Mouse (Mus musculus): Measurements from ENCODE around the gene Gsdma2. TPM values are rescaled to one million over a fixed set of nuclear protein-coding genes. Genes with fewer than 3 reads are reported as not detected.

Gsdma2 gene
- polyA plus RNA-seq, 1 experiment: not detected

- peaks cover 17% of the 10 kb centered on the region for H3K36me3 ChIP-seq (ENCODE audit: control insufficient read depth, insufficient read depth)
- no peak for TF ChIP-seq POLR2A (IDR thresholded peaks at IDR 0.05; ENCODE audit: insufficient read length, low read depth)
- TF ChIP-seq MYOG (IDR thresholded peaks at IDR 0.05; ENCODE audit: control insufficient read depth in 1 of 3, insufficient read depth in 1 of 3, insufficient read length in 2 of 3, low read depth in 2 of 3): no peak
- TF ChIP-seq CEBPB (IDR thresholded peaks at IDR 0.05; ENCODE audit: insufficient read depth, poor library complexity, severe bottlenecking): no peak
- no peak for TF ChIP-seq MAX (IDR thresholded peaks at IDR 0.05; ENCODE audit: low read depth)
- no peak for TF ChIP-seq SRF (IDR thresholded peaks at IDR 0.05; ENCODE audit: control insufficient read depth, insufficient read length, low read depth)
- no peak overlapping the region for H3K4me3 ChIP-seq
- no peak overlapping the region for H3K4me2 ChIP-seq (ENCODE audit: low read depth)
- no peaks in the 10 kb centered on the region for H3K79me2 ChIP-seq (ENCODE audit: control insufficient read depth, insufficient read depth)
- no peak overlapping the region for H3ac ChIP-seq (ENCODE audit: control insufficient read depth, insufficient read length)
- no peaks in the 10 kb centered on the region for H3K27me3 ChIP-seq (ENCODE audit: control insufficient read depth, insufficient read depth, insufficient read length)
Observed at GRCm38 (mm10) chr11:98697225-98697624, 50.7 kb downstream of the Gsdma2 start.

GRCm38 (mm10) chr11:98698849-98699640 lies 52.5 kb downstream of the Gsdma2 start:
- no peak overlapping the region for H3K4me3 ChIP-seq
- H3K79me2 ChIP-seq (ENCODE audit: control insufficient read depth, insufficient read depth): no peaks in the 10 kb centered on the region
- no peak overlapping the region for H3K4me2 ChIP-seq (ENCODE audit: low read depth)
- TF ChIP-seq MYOD1 (IDR thresholded peaks at IDR 0.05; ENCODE audit: control insufficient read depth in 1 of 3, insufficient read length in 2 of 3, low read depth in 2 of 3) (no peak), TCF3 (IDR thresholded peaks at IDR 0.05; ENCODE audit: insufficient read length, low read depth) (no peak), TCF12 (IDR thresholded peaks at IDR 0.05; ENCODE audit: insufficient read depth, poor library complexity, severe bottlenecking) (no peak), MAX (IDR thresholded peaks at IDR 0.05; ENCODE audit: low read depth) (no peak), POLR2A (IDR thresholded peaks at IDR 0.05; ENCODE audit: insufficient read length, low read depth) (no peak), POLR2AphosphoS2 (IDR thresholded peaks at IDR 0.05; ENCODE audit: insufficient read length, low read depth) (no peak), E2F4 (IDR thresholded peaks at IDR 0.05; ENCODE audit: insufficient read depth) (no peak), USF1 (IDR thresholded peaks at IDR 0.05; ENCODE audit: low read depth) (no peak), REST (IDR thresholded peaks at IDR 0.05; ENCODE audit: insufficient read depth, insufficient read length) (no peak), SRF (IDR thresholded peaks at IDR 0.05; ENCODE audit: control insufficient read depth, insufficient read length, low read depth) (no peak), CEBPB (IDR thresholded peaks at IDR 0.05; ENCODE audit: insufficient read depth, poor library complexity, severe bottlenecking) (no peak)
- no peak overlapping the region for H3ac ChIP-seq (ENCODE audit: control insufficient read depth, insufficient read length)
- H3K27me3 ChIP-seq (ENCODE audit: control insufficient read depth, insufficient read depth, insufficient read length): no peaks in the 10 kb centered on the region
- H3K36me3 ChIP-seq (ENCODE audit: control insufficient read depth, insufficient read depth): peaks cover 10% of the 10 kb centered on the region

GRCm38 (mm10) chr11:98699911-98700310 lies 53.4 kb downstream of the Gsdma2 start:
- Histone ChIP-seq H3K79me2 (ENCODE audit: control insufficient read depth, insufficient read depth) (no peaks in the 10 kb centered on the region), H3K36me3 (ENCODE audit: control insufficient read depth, insufficient read depth) (peaks cover 3% of the 10 kb centered on the region), H3K4me3 (no peak overlapping the region), H3K27me3 (ENCODE audit: control insufficient read depth, insufficient read depth, insufficient read length) (no peaks in the 10 kb centered on the region), H3K4me2 (ENCODE audit: low read depth) (no peak overlapping the region), H3ac (ENCODE audit: control insufficient read depth, insufficient read length) (no peak overlapping the region)
- TF ChIP-seq POLR2AphosphoS2 (IDR thresholded peaks at IDR 0.05; ENCODE audit: insufficient read length, low read depth) (no peak), SRF (IDR thresholded peaks at IDR 0.05; ENCODE audit: control insufficient read depth, insufficient read length, low read depth) (no peak), E2F4 (IDR thresholded peaks at IDR 0.05; ENCODE audit: insufficient read depth) (no peak), MYOG (IDR thresholded peaks at IDR 0.05; ENCODE audit: control insufficient read depth in 1 of 3, insufficient read depth in 1 of 3, insufficient read length in 2 of 3, low read depth in 2 of 3) (no peak), REST (IDR thresholded peaks at IDR 0.05; ENCODE audit: insufficient read depth, insufficient read length) (no peak), MAX (IDR thresholded peaks at IDR 0.05; ENCODE audit: low read depth) (no peak), USF1 (IDR thresholded peaks at IDR 0.05; ENCODE audit: low read depth) (no peak), CEBPB (IDR thresholded peaks at IDR 0.05; ENCODE audit: insufficient read depth, poor library complexity, severe bottlenecking) (no peak), MYOD1 (IDR thresholded peaks at IDR 0.05; ENCODE audit: control insufficient read depth in 1 of 3, insufficient read length in 2 of 3, low read depth in 2 of 3) (no peak), TCF3 (IDR thresholded peaks at IDR 0.05; ENCODE audit: insufficient read length, low read depth) (no peak), POLR2A (IDR thresholded peaks at IDR 0.05; ENCODE audit: insufficient read length, low read depth) (no peak), TCF12 (IDR thresholded peaks at IDR 0.05; ENCODE audit: insufficient read depth, poor library complexity, severe bottlenecking) (no peak)

GRCm38 (mm10) chr11:98701213-98701670 lies 54.7 kb downstream of the Gsdma2 start, which contains the start of gene Csf3:
TSS of gene Csf3 (plus strand) at chr11:98701263.
- Histone ChIP-seq H3K27me3 (ENCODE audit: control insufficient read depth, insufficient read depth, insufficient read length) (no peaks in the 10 kb centered on the region), H3ac (ENCODE audit: control insufficient read depth, insufficient read length) (no peak within 1 kb of the TSS), H3K79me2 (ENCODE audit: control insufficient read depth, insufficient read depth) (no peaks in the 10 kb centered on the region), H3K36me3 (ENCODE audit: control insufficient read depth, insufficient read depth) (no peaks in the 10 kb centered on the region), H3K4me3 (no peak within 1 kb of the TSS), H3K4me2 (ENCODE audit: low read depth) (no peak within 1 kb of the TSS)
- TF ChIP-seq POLR2AphosphoS2 (IDR thresholded peaks at IDR 0.05; ENCODE audit: insufficient read length, low read depth): no peak
- TF ChIP-seq MAX (IDR thresholded peaks at IDR 0.05; ENCODE audit: low read depth): no peak
- no peak for TF ChIP-seq POLR2A (IDR thresholded peaks at IDR 0.05; ENCODE audit: insufficient read length, low read depth)
- TF ChIP-seq TCF12 (IDR thresholded peaks at IDR 0.05; ENCODE audit: insufficient read depth, poor library complexity, severe bottlenecking): no peak
- TF ChIP-seq REST (IDR thresholded peaks at IDR 0.05; ENCODE audit: insufficient read depth, insufficient read length): no peak
- TF ChIP-seq CEBPB (IDR thresholded peaks at IDR 0.05; ENCODE audit: insufficient read depth, poor library complexity, severe bottlenecking): no peak
- no peak for TF ChIP-seq E2F4 (IDR thresholded peaks at IDR 0.05; ENCODE audit: insufficient read depth)
- TF ChIP-seq USF1 (IDR thresholded peaks at IDR 0.05; ENCODE audit: low read depth): no peak
- TF ChIP-seq MYOD1 (IDR thresholded peaks at IDR 0.05; ENCODE audit: control insufficient read depth in 1 of 3, insufficient read length in 2 of 3, low read depth in 2 of 3): no peak
- TF ChIP-seq TCF3 (IDR thresholded peaks at IDR 0.05; ENCODE audit: insufficient read length, low read depth): no peak
- TF ChIP-seq SRF (IDR thresholded peaks at IDR 0.05; ENCODE audit: control insufficient read depth, insufficient read length, low read depth): no peak
- no peak for TF ChIP-seq MYOG (IDR thresholded peaks at IDR 0.05; ENCODE audit: control insufficient read depth in 1 of 3, insufficient read depth in 1 of 3, insufficient read length in 2 of 3, low read depth in 2 of 3)

All from myocyte (in vitro differentiated cells).